Mouse (Mus musculus) limb, embryonic 14.5 days (tissue): ENCODE measurements around the gene Efhd2. TPM values are rescaled to one million over a fixed set of nuclear protein-coding genes. Genes with fewer than 3 reads are reported as not detected.

Source experiments
- ATAC-seq: fragments of 200-750 bp; cut with Nextera tagmentation; 2 replicates; pipeline ENCODE4 v1.8.0; 2017; ENCODE audit warnings: low read depth, moderate number of reproducible peaks, moderate TSS enrichment; ENCODE audit not compliant: low FRiP score
- DNase-seq: peaks from one replicate; pipeline ENCODE4 v3.0.0-alpha.2; 2015; ENCODE audit warnings: low spot score
- H3K27ac ChIP-seq: fragments of 300-500 bp; sonication (generic); replicated peaks from 2 replicates; pipeline ENCODE4 v1.5.1; 2014; ENCODE audit warnings: low read depth, mild to moderate bottlenecking, low read length, moderate library complexity, mixed read lengths
- H3K27me3 ChIP-seq: fragments of 300-500 bp; sonication (generic); 2 replicates; pipeline ENCODE4 v1.6.1; 2014; ENCODE audit warnings: low read length, mixed read lengths; ENCODE audit not compliant: control insufficient read depth, insufficient read depth
- H3K36me3 ChIP-seq: fragments of 300-500 bp; sonication (generic); 2 replicates; pipeline ENCODE4 v1.6.1; 2014; ENCODE audit warnings: mild to moderate bottlenecking, low read length, moderate library complexity, mixed read lengths; ENCODE audit not compliant: control insufficient read depth, insufficient read depth
- H3K4me1 ChIP-seq: fragments of 300-500 bp; sonication (generic); 2 replicates; pipeline ENCODE4 v1.6.1; 2014; ENCODE audit warnings: antibody characterized with exemption, low read length, mixed read lengths; ENCODE audit not compliant: control insufficient read depth, insufficient read depth
- H3K4me2 ChIP-seq: fragments of 300-500 bp; sonication (generic); replicated peaks from 2 replicates; pipeline ENCODE4 v1.6.1; 2014; ENCODE audit warnings: low read depth, mild to moderate bottlenecking, low read length, moderate library complexity; ENCODE audit not compliant: severe bottlenecking
- H3K4me3 ChIP-seq: fragments of 300-500 bp; sonication (generic); replicated peaks from 2 replicates; pipeline ENCODE4 v1.5.1; 2014; ENCODE audit warnings: low read length
- H3K9ac ChIP-seq: fragments of 300-500 bp; sonication (generic); 2 replicates; pipeline ENCODE4 v1.6.1; 2014; ENCODE audit warnings: mild to moderate bottlenecking, low read depth, low read length, moderate library complexity; ENCODE audit not compliant: severe bottlenecking
- H3K9me3 ChIP-seq: fragments of 300-500 bp; sonication (generic); 2 replicates; pipeline ENCODE4 v1.6.1; 2016; ENCODE audit warnings: low read length; ENCODE audit not compliant: control insufficient read depth
- POLR2A ChIP-seq: fragments of 200-500 bp; IDR thresholded peaks from 2 replicates; pipeline ENCODE4 v1.8.0; 2012; ENCODE audit warnings: inconsistent platforms, mild to moderate bottlenecking, moderate library complexity, borderline replicate concordance; ENCODE audit not compliant: insufficient read depth, insufficient read length; ENCODE audit errors: extremely low read depth
- WGBS: fragments of 180-500 bp; shearing (Covaris S2); extraction: QIAGEN DNeasy Blood & Tissue Kit; methylation state at CpG from one replicate; pipeline ENCODE4 v1.1.7; 2014; 5-methylcytosine and 5-hydroxymethylcytosine counted together
- polyA plus RNA-seq, 2 experiments: library from polyadenylated mRNA; depleted of rRNA in 1 of 2; stranded (reverse) in 1 of 2; unstranded in 1 of 2; fragments of >200 nt; fragmentation: Nextera tagmentation in 1 of 2; extraction: Ambion mirVana in 1 of 2; gene quantifications; 2 replicates each; pipeline versions ENCODE4 v1.2.1 to v1.2.3; 2012 to 2014

Gene Efhd2
- polyA plus RNA-seq, 2 experiments = 49.8 to 57.8 TPM

GRCm38 (mm10) chr4:141865006-141865405 lies 9.7 kb downstream of the Efhd2 start:
- no peak for TF ChIP-seq POLR2A
- Histone ChIP-seq H3K4me1 (peaks cover 21% of the 10 kb centered on the region), H3K27ac (no peak overlapping the region), H3K4me2 (no peak overlapping the region), H3K9me3 (no peaks in the 10 kb centered on the region), H3K9ac (no peak overlapping the region), H3K4me3 (no peak overlapping the region), H3K36me3 (peaks cover 16% of the 10 kb centered on the region), H3K27me3 (no peaks in the 10 kb centered on the region)
- ATAC-seq (no peak), DNase-seq (no peak)
- WGBS = 94% methylated on average over 5 of the region's 5 CpGs

DNA sequence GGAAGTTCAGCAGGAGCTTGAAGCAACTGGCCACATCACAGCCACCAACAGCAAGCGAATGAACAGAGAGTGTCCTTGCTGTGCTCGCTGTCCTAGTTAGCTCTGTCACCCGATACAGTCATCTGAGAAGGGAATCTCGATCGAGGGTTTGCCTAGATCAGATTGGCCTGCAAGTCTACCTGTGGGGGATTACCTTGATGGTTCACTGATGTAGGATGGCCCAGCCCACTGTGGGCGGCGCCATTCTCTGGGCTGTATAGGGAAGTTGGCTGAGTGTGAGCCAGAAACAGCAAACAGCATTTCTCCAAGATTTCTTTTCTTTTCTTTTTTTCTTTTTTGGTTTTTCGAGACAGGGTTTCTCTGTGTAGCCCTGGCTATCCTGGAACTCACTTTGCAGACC lies 10.2 kb downstream of the Efhd2 start:
- Histone ChIP-seq H3K27me3 (no peaks in the 10 kb centered on the region), H3K36me3 (peaks cover 21% of the 10 kb centered on the region), H3K9ac (no peak overlapping the region), H3K4me2 (no peak overlapping the region), H3K9me3 (no peaks in the 10 kb centered on the region), H3K4me3 (no peak overlapping the region), H3K4me1 (peaks cover 21% of the 10 kb centered on the region), H3K27ac (no peak overlapping the region)
- WGBS = 92% methylated on average over 8 of the region's 8 CpGs
- DNase-seq (no peak), ATAC-seq (no peak)
- TF ChIP-seq POLR2A = no peak

GRCm38 (mm10) chr4:141863726-141864280 lies 10.9 kb downstream of the Efhd2 start:
- Histone ChIP-seq H3K27ac (no peak overlapping the region), H3K27me3 (no peaks in the 10 kb centered on the region), H3K9ac (no peak overlapping the region), H3K4me1 (peaks cover 21% of the 10 kb centered on the region), H3K4me2 (no peak overlapping the region), H3K36me3 (peaks cover 26% of the 10 kb centered on the region), H3K9me3 (no peaks in the 10 kb centered on the region), H3K4me3 (no peak overlapping the region)
- no peak for TF ChIP-seq POLR2A
- DNase-seq (no peak), ATAC-seq (no peak)
- 82% methylated on average over 7 of the region's 7 CpGs for WGBS

DNA sequence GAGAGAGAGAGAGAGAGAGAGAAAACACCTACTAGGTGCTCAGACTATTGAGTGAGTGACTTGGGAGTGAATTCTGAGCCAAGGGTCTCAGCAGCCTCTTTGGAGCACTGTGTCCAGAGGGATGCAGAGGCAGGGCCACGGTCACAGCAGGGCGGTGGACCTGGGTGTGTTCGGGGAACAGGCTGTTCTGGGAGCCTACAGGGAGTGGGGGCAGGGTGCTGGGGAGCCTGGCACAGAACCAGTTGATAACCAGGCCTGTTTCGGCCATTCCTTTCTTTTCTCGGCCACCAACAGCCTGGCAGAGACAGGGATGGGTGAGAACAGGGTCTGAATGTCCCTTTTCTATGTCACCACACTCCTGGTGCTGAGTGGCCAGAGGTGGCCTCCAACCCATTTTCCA lies 11.9 kb downstream of the Efhd2 start:
- Histone ChIP-seq H3K27me3 (no peaks in the 10 kb centered on the region), H3K27ac (no peak overlapping the region), H3K9me3 (no peaks in the 10 kb centered on the region), H3K4me3 (no peak overlapping the region), H3K4me2 (no peak overlapping the region), H3K36me3 (peaks cover 26% of the 10 kb centered on the region), H3K9ac (no peak overlapping the region), H3K4me1 (peaks cover 15% of the 10 kb centered on the region)
- TF ChIP-seq POLR2A = no peak
- no peak for ATAC-seq
- DNase-seq = no peak
- WGBS = 80% methylated on average over 5 of the region's 5 CpGs

DNA sequence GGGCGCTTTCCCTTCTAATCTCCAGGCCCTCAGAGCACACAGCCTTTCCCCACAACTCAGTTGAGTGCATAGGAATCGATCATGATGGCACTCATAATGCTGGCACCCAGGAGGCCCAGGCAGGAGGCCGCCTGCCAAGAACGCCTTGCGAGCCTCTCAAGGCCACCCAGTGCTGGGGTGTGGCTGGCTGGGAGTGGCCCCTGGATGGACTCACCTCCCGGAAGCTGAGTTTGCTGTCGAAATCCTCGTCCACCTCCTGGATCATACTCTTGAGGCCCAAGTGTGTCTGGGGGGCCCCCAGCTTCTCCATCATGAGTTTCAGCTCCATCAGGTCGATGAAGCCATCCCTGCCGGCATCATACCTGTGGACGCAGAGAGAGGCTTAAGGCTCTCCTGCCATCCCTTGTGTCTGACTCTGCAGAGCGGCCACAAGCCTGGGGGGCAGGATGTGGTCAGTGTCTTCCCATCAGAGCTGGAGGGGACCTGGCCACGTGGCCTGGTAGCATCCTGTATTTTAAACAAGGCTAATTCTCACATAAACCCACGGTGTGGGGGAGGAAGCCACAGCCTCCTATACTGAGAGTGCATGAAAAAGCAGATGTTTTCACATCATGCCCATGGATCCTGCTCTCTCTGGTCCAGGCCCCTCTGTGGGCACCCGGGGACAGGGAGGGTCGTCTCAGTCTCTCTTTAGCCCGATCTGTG lies 13.0 kb downstream of the Efhd2 start:
- H3K36me3 ChIP-seq = peaks cover 26% of the 10 kb centered on the region
- no peaks in the 10 kb centered on the region for H3K27me3 ChIP-seq
- ATAC-seq (no peak), DNase-seq (no peak)
- 87% methylated on average over 17 of the region's 17 CpGs for WGBS
- no peak overlapping the region for H3K4me3 ChIP-seq
- H3K9me3 ChIP-seq = no peaks in the 10 kb centered on the region
- H3K4me2 ChIP-seq = no peak overlapping the region
- no peak overlapping the region for H3K27ac ChIP-seq
- H3K4me1 ChIP-seq = peaks cover 4% of the 10 kb centered on the region; the same call in 1 of the 2 replicates
- no peak for TF ChIP-seq POLR2A
- H3K9ac ChIP-seq = no peak overlapping the region
